Mouse (Mus musculus) ES-E14 (cell line): Measurements from ENCODE around the gene Atp1b3.

Experiments
- CHD2 ChIP-seq: IDR thresholded peaks from 2 replicates; pipeline ENCODE4 v1.6.1; 2014; ENCODE audit warnings: mild to moderate bottlenecking, low read depth, low read length, inconsistent platforms
- HCFC1 ChIP-seq: IDR thresholded peaks from 2 replicates; pipeline ENCODE4 v1.6.1; 2012; ENCODE audit warnings: low read length, inconsistent platforms, borderline replicate concordance; ENCODE audit not compliant: insufficient read depth
- MAFK ChIP-seq: IDR thresholded peaks from 2 replicates; pipeline ENCODE4 v1.6.1; 2014; ENCODE audit warnings: mild to moderate bottlenecking, low read depth, low read length, inconsistent platforms; ENCODE audit not compliant: insufficient read depth
- ZC3H11A ChIP-seq: IDR thresholded peaks from 2 replicates; pipeline ENCODE4 v1.6.1; 2012; ENCODE audit warnings: low read depth, mild to moderate bottlenecking, inconsistent platforms, low read length, borderline replicate concordance
- ZNF384 ChIP-seq: IDR thresholded peaks from 2 replicates; pipeline ENCODE4 v1.6.1; 2012; ENCODE audit warnings: low read depth, low read length, inconsistent platforms

DNA sequence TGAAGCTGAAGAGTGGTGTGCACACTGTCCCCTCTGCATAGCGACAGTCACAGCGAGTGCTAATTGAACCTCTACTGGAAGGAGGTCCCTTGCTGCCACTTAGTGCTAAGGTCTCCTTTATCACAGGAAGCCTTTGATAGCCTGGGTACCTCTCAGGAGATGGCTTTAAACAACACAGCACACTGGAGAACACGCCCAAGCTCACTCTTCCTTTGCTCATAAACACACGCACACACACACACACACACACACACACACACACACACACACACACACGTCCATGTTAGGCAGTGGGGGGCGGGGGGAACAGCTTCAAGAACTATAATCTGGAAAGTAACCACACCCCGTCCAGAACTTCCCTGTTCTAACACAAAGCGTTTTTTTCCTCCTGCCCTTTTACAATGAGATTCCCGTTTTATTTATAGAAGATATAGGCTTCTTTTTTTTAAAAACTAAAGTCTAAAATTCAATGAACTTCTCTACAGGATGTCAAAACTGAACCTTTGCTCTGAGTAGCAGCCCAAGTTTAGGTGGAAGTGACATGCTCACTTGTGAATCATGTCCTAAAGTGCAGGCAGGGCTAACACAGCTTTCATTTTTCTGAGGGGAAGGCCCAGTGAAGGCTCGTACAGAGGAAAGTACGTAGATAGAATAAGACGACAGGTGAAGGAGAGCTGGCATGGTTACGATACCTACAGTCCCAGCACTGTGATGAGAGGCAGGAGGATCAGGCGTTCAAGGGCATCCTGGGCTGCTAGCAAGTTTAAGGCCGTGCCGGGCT lies 30.9 kb upstream of the Atp1b3 start:
- TF ChIP-seq ZC3H11A (no peak), ZNF384 (no peak), MAFK (no peak), CHD2 (no peak), HCFC1 (no peak)
